Mouse (Mus musculus): Measurements from ENCODE around the gene Pdss2. TPM values are rescaled to one million over a fixed set of nuclear protein-coding genes. Genes with fewer than 3 reads are reported as not detected.

Pdss2 gene
- total RNA-seq, 2 experiments from 2014 or later: 20.1 to 20.6 TPM

Other genes starting within 250 kb of the Pdss2 start
- 10 to 100 TPM; 19.6 to 26.1 TPM for gene Sobp, start 47.0 kb upstream of the Pdss2 start, total RNA-seq (2021)
- gene 9030612E09Rik, start 46.8 kb upstream of the Pdss2 start, total RNA-seq (2021): 1 to 10 TPM; 1.9 to 2.6 TPM